Mouse (Mus musculus): ENCODE measurements around the gene Supt3. TPM values are rescaled to one million over a fixed set of nuclear protein-coding genes. Genes with fewer than 3 reads are reported as not detected.
A peak's percentile ranks its signal among the peaks of the same experiment; 100 is the strongest.

Gene Supt3
- polyA plus RNA-seq, 1 experiment from 2014 or later = 21.1 TPM

DNA sequence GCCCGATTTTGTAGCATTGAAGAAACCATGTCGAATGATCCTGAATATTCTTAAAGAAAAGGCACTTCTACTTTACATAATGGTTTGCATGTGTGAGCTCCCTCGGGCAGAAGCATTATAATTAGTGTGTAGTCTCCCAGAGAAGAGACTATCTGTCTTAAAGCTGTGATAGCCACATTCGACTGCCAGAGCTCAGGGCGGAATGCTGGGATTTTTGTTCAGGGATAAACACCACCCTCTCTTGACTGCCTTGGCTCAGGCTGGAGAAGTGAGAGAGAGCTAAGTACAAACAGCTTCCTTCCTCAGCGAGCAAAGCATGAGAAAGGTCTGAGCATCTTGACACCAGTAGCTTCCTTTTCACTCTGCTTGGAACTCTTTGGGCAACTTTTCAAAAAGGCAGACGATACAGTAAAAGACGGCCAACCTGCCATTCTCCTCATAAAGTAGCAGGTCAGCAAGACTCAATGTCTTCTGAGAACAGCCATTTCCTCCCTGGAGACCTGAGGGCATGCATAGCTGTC, 305.1 kb downstream of the Supt3 start:
- no peak for TF ChIP-seq CTCF (IDR thresholded peaks at IDR 0.05; ENCODE audit: low read depth)
- no peaks in the 10 kb centered on the region for H3K36me3 ChIP-seq (ENCODE audit: insufficient read depth)
- H3K4me3 ChIP-seq (ENCODE audit: low read depth, low read length) = no peak overlapping the region
- no peak overlapping the region for H3K27ac ChIP-seq (ENCODE audit: low read depth)
- peak overlapping the region; percentile 21; the same call in 1 of the 2 replicates for H3K4me2 ChIP-seq
- peaks cover 11% of the 10 kb centered on the region; the same call in 1 of the 2 replicates for H3K4me1 ChIP-seq (ENCODE audit: insufficient read depth)
- H3K9ac ChIP-seq = no peak overlapping the region
- no peaks in the 10 kb centered on the region for H3K27me3 ChIP-seq (ENCODE audit: insufficient read depth, low read length)
- no peaks in the 10 kb centered on the region for H3K9me3 ChIP-seq (ENCODE audit: low read depth, low read length)
- ATAC-seq (ENCODE audit: insufficient read depth) = no peak
- WGBS = 36% methylated on average over 8 of the region's 8 CpGs
- peak; percentile 51 for DNase-seq

- no peak for TF ChIP-seq CTCF (IDR thresholded peaks at IDR 0.05; ENCODE audit: low read depth)
- H3K9ac ChIP-seq = no peak overlapping the region
- H3K4me3 ChIP-seq (ENCODE audit: low read depth, low read length) = no peak overlapping the region
- no peak for ATAC-seq (ENCODE audit: insufficient read depth)
- no peak overlapping the region for H3K27ac ChIP-seq (ENCODE audit: low read depth)
- 82% methylated on average over 5 of the region's 5 CpGs for WGBS
- no peak overlapping the region for H3K4me2 ChIP-seq
- H3K9me3 ChIP-seq (ENCODE audit: low read depth, low read length) = no peaks in the 10 kb centered on the region
- H3K4me1 ChIP-seq (ENCODE audit: insufficient read depth) = peaks cover 7% of the 10 kb centered on the region; the same call in 1 of the 2 replicates
- DNase-seq = no peak
- H3K27me3 ChIP-seq (ENCODE audit: insufficient read depth, low read length) = no peaks in the 10 kb centered on the region
- H3K36me3 ChIP-seq (ENCODE audit: insufficient read depth) = no peaks in the 10 kb centered on the region
Observed at GRCm38 (mm10) chr17:45086361-45086760, 309.4 kb downstream of the Supt3 start.

DNA sequence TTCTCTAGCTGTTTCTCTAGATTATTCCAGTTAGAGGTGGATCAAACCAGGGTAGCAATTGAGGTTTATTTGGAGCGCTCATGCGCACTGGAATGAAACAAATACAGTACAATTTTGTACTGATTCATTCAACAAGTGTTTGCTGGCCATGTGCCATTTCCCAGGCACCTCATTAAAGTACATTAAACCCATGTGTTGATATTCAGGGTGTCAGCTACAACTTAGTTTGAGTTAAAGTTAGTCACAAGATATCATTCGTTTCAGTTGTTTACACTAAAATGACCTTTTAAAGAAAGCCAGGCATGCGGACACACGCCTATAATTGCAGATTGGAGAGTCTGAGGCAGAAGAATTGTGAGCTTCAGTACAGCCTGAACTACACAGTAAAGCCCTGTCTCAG, 310.1 kb downstream of the Supt3 start:
- Histone ChIP-seq H3K36me3 (ENCODE audit: insufficient read depth) (no peaks in the 10 kb centered on the region), H3K4me3 (ENCODE audit: low read depth, low read length) (no peak overlapping the region), H3K27me3 (ENCODE audit: insufficient read depth, low read length) (no peaks in the 10 kb centered on the region), H3K27ac (ENCODE audit: low read depth) (no peak overlapping the region), H3K9ac (no peak overlapping the region), H3K9me3 (ENCODE audit: low read depth, low read length) (no peaks in the 10 kb centered on the region), H3K4me1 (ENCODE audit: insufficient read depth) (0 out of 2 replicates have a peak, but pooled peaks cover under 1% of the 10 kb centered on the region), H3K4me2 (no peak overlapping the region)
- WGBS = 37% methylated on average over 5 of the region's 5 CpGs
- no peak for ATAC-seq (ENCODE audit: insufficient read depth)
- TF ChIP-seq CTCF (IDR thresholded peaks at IDR 0.05; ENCODE audit: low read depth) = no peak
- peak; percentile 51 for DNase-seq

DNA sequence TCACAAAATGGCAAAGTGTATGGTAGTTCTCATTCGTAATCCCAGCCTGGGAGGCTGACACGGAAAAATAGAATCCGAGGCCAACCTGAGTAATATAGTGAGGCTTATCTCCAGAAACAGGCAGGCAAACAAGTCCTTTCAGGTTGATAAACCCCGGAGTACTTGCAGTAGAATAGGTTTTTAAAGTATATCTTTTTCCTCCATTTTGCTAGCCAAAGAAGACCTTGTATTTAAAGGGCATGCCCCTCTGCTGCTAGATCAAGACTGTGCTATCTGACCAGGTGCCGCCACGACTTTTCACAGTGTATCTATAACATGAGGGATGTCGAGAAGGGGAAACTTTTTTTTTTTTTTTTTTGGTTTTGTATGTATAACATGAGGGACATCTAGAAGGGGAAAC, 324.1 kb downstream of the Supt3 start:
- Histone ChIP-seq H3K4me1 (ENCODE audit: insufficient read depth) (no peaks in the 10 kb centered on the region), H3K27me3 (ENCODE audit: insufficient read depth, low read length) (no peaks in the 10 kb centered on the region), H3K9ac (no peak overlapping the region), H3K9me3 (ENCODE audit: low read depth, low read length) (no peaks in the 10 kb centered on the region), H3K36me3 (ENCODE audit: insufficient read depth) (no peaks in the 10 kb centered on the region), H3K4me2 (no peak overlapping the region), H3K4me3 (ENCODE audit: low read depth, low read length) (no peak overlapping the region), H3K27ac (ENCODE audit: low read depth) (no peak overlapping the region)
- 57% methylated on average over 7 of the region's 7 CpGs for WGBS
- DNase-seq (no peak), ATAC-seq (ENCODE audit: insufficient read depth) (no peak)
- TF ChIP-seq CTCF (IDR thresholded peaks at IDR 0.05; ENCODE audit: low read depth) = no peak

GRCm38 (mm10) chr17:45115386-45115785, 338.4 kb downstream of the Supt3 start:
- 27% methylated on average over 3 of the region's 3 CpGs for WGBS
- no peak for TF ChIP-seq CTCF (IDR thresholded peaks at IDR 0.05; ENCODE audit: low read depth)
- H3K27ac ChIP-seq (ENCODE audit: low read depth) = no peak overlapping the region
- H3K36me3 ChIP-seq (ENCODE audit: insufficient read depth) = no peaks in the 10 kb centered on the region
- ATAC-seq (ENCODE audit: insufficient read depth) = no peak
- no peaks in the 10 kb centered on the region for H3K9me3 ChIP-seq (ENCODE audit: low read depth, low read length)
- no peak overlapping the region for H3K4me2 ChIP-seq
- H3K4me1 ChIP-seq (ENCODE audit: insufficient read depth) = peaks cover 11% of the 10 kb centered on the region; the same call in 1 of the 2 replicates
- H3K9ac ChIP-seq = no peak overlapping the region
- no peaks in the 10 kb centered on the region for H3K27me3 ChIP-seq (ENCODE audit: insufficient read depth, low read length)
- peak; percentile 49 for DNase-seq
- no peak overlapping the region for H3K4me3 ChIP-seq (ENCODE audit: low read depth, low read length)

DNA sequence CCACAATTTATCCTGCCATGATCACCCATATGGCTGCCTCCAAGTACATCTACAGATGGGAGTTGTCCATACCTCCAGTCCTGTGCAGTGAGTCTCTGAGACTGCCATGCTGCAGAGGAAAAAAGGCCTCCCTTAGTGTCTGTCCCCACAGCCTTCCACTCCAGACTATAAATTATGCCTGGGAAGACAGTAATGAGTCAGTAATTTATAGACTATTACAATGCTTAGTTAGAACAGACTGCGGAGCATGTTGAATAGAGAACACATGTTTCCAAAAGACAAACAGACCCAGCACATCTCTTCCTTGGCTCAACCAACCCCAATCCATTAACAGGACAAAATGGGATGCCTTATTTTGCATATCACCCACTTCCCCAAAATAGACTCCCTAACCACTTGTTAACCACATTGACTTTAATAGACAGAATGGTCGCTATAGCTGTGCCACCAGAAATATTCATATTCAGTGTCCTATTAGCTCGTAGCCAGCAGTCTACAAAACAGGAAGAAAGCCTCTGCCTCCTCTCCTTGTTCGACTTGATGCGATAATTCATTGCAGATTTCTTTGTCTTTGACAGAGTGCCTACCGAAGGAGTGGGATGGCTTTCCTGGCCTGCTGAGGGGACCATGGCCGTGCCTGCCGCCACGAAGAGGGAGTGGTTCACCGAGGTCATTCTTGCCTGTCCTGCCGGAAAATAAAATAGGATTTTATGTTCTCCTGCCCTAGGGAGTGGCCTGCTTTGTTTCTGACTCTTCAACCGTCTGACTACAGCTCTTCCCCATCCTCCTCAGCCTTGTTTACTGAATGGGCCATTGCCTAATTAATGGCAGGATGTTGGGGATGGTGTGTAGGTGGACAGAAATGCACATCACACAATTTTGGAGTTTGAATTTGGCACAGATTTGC, 341.9 kb downstream of the Supt3 start:
- H3K9me3 ChIP-seq (ENCODE audit: low read depth, low read length) = no peaks in the 10 kb centered on the region
- peaks cover 11% of the 10 kb centered on the region; the same call in 1 of the 2 replicates for H3K4me1 ChIP-seq (ENCODE audit: insufficient read depth)
- TF ChIP-seq CTCF (IDR thresholded peaks at IDR 0.05; ENCODE audit: low read depth) = no peak
- WGBS = 31% methylated on average over 12 of the region's 12 CpGs
- peak overlapping the region; percentile 21; the same call in 1 of the 2 replicates for H3K9ac ChIP-seq
- H3K27me3 ChIP-seq (ENCODE audit: insufficient read depth, low read length) = no peaks in the 10 kb centered on the region
- H3K36me3 ChIP-seq (ENCODE audit: insufficient read depth) = no peaks in the 10 kb centered on the region
- peak overlapping the region; percentile 71; the same call in 1 of the 2 replicates for H3K27ac ChIP-seq (ENCODE audit: low read depth)
- no peak overlapping the region for H3K4me3 ChIP-seq (ENCODE audit: low read depth, low read length)
- H3K4me2 ChIP-seq = peak overlapping the region; percentile 44; the same call in 1 of the 2 replicates
- DNase-seq (peak; percentile 55), ATAC-seq (ENCODE audit: insufficient read depth) (peak; percentile 62)

DNA sequence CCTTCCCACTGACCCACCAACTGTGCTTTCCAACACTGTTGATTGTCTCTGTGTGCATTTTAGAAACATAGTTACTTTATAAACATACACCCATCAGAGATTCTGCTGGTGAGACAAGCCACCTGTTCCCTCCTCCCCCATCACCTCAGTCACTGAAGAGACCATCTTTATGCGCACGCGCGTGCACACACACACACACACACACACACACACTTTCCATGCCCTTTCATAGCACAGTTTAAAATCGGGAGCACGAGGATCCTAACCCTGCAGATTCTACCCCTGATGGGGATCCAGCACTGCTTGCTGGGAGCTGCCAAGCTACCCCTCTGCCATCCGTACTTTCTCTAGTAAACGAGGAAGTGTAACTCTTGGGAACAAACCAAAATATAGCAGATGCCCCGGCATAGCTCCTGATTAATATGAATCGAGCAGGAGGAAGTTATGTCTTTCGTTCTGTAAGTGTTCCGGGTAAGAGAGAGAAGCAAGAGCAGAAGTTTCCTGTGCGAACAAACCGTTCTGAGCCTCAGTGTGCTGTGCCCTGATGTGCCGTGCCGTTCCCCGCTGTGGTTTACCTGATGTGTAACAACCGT, 342.8 kb downstream of the Supt3 start:
- Histone ChIP-seq H3K4me3 (ENCODE audit: low read depth, low read length) (no peak overlapping the region), H3K27ac (ENCODE audit: low read depth) (peak overlapping the region; percentile 21; the same call in 1 of the 2 replicates), H3K9me3 (ENCODE audit: low read depth, low read length) (no peaks in the 10 kb centered on the region), H3K27me3 (ENCODE audit: insufficient read depth, low read length) (no peaks in the 10 kb centered on the region), H3K4me2 (peak overlapping the region; percentile 44), H3K36me3 (ENCODE audit: insufficient read depth) (no peaks in the 10 kb centered on the region), H3K9ac (no peak overlapping the region), H3K4me1 (ENCODE audit: insufficient read depth) (peaks cover 11% of the 10 kb centered on the region; the same call in 1 of the 2 replicates)
- 39% methylated on average over 18 of the region's 18 CpGs for WGBS
- TF ChIP-seq CTCF (IDR thresholded peaks at IDR 0.05; ENCODE audit: low read depth) = no peak
- DNase-seq = peak; percentile 73
- ATAC-seq (ENCODE audit: insufficient read depth) = peak; percentile 80; the same call in 1 of the 2 replicates
